Mouse (Mus musculus): ENCODE data around the gene Chrnb4.

Gene Chrnb4

DNA sequence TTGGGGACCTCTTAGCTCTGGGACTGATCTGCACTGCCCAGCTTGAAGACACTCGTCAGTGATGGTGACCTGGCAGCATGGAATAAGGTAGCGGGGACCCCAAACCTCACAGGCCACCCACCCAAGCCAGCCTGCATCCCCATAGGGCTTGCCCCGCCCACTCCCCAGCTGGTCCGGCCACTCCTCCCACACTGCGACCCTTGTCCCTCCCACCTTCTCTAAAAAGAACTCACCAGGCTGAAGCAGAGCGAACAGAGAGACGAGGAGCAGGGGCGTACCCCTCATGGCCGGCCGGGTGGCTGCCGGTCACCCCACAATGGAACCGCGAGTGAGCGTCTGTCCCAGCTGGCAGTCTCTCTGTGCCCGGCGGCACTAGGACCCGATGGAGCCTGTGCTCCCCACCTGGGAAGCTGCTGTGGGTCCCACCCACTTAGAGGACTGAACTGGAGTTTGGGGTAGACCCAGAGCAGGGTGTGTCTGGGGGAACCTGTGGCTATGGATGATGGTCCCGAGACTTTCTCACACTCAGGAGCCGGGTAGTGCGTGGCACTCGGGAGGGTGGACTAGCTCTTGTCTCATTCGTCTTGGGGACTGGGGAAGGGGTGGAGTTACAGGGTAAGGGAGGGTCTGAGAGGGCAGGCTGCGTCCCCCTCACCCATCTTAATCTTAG, at the start of gene Chrnb4:
Chrnb4 (minus strand) TSS at position 569 of the 670 bp plus-strand sequence.
- DNase-seq (ENCODE audit: extremely low spot score, low read depth, low spot score): no peak

DNA sequence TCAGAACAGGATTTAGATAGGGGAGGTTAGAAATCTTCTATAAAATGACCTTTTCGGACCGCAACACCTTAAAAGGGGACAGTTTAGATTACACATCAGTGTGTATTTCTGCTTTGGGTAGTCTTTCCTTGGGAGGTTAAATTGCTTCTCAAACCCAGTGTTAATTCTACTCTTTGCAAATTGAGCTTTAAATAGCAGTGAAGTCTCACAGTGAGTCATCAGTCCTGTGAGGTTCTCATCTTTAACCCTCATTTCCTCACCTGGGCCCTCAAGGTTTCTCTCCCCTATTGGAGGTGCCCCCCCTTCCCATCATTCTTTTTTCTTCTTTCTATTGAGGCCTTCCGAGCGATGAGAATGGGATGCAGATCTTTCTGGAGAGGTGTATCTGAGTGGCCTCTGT, 48.3 kb upstream of the Chrnb4 start:
- no peak for DNase-seq (ENCODE audit: extremely low spot score, low read depth, low spot score)

DNA sequence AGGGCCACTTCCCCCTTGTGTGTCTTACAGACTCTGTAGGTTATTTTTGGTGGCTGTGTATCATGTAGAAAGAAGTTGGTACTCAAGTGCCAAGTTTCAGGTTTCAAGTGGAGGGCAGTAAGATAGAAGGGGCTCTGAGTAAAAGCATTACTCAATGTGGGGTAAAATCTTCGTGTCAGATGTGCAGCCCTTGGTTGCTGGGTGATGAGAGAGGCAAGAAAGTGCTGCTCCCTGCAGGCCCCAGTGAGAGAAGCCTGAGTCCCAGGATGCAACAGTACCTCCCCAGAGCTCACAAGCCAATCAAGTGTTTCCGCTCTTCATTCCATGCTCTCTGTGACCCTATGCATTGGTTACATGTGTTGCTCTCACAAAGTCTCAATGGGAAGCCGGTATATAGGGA, 47.5 kb upstream of the Chrnb4 start:
- DNase-seq (ENCODE audit: extremely low spot score, low read depth, low spot score): no peak

DNA sequence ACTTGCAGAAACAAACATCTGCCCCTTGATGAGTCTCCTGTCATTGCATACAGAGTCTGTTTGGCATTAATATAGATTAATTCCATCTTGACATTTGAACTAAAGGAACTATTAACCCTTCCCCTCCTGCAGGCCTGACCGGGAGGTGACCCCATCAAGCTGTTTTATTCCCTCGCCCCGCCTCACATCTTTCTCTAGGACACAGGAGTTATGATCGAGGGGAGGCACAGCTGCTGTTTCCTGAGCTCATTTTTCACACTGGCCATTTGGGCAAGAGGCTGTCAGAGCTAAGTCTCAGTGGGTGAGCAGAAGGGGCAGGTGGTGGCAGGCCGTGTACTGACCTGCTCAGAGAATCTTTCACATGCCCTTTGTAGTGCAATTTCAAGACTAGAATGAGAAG, 41.6 kb upstream of the Chrnb4 start:
- DNase-seq (ENCODE audit: extremely low spot score, low read depth, low spot score): no peak

DNA sequence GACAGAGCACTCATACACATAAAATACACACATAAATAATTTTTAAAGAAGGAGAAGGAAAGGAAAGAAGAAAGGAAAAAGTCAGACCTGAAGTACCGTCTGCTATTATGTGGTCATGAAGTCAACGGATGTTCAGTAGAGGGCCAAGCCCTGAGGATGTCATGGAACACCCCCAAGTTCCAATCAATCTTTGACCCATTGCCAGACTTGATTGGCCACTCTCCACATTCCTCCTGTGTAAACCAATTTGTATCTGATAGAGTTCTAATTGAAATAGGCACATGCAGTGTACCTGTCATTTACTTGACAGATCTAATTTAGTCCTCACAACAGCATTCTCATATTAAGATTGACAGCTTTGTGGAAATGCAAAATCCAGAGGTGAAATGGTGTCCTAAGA, 40.6 kb upstream of the Chrnb4 start:
- no peak for DNase-seq (ENCODE audit: extremely low spot score, low read depth, low spot score)

DNA sequence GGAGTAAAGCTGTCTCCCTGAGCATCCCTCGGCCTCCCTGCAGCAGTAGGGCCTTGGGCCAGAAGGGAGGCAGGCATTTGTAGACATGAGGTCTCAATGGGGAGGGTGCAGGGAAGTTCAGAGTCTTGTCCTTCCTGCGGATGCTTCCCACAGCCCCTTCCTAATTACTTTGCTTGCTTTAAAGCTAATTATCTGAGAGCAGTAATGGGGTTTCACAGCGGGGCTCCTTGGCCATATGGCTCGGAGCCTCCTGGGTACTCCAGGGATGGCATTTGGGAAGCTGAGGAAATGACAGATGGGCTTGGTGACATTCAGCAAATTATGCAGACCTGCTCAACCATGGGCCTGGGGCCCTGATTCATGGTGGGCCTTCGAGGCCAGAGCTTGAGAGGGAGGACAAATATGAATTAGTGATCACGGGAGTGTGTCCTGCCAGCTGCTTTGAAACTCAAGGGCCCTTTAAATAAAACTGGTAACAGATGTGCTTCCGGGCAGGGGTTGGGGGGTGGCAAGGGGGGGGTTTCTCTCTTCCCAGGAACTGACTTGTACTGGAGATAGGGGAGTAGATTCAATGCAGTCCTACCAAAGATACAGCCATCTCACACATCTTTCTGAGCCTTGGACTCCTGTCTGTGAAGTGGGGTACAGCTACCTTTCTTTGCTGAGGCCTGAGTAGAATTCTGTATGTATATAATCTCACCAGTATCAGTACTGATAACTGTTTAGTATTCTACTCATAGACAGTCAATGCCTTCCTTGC, 34.8 kb upstream of the Chrnb4 start:
- DNase-seq (ENCODE audit: extremely low spot score, low read depth, low spot score): no peak

DNA sequence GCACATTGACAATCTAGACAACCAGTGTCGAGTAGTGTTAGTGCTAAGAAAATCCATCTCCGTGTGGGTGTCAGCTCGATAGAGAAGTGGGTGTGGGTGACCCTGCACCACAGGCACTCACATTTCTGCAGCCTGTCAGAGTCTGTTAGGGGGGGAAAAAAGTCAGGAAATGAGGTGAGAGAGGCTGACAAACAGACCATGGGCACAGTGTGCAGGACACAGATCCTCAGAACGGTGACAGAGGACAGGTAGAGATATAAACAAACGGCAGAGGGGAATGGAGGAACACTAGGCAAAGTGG, 19.3 kb upstream of the Chrnb4 start:
- no peak for DNase-seq (ENCODE audit: extremely low spot score, low read depth, low spot score)

DNA sequence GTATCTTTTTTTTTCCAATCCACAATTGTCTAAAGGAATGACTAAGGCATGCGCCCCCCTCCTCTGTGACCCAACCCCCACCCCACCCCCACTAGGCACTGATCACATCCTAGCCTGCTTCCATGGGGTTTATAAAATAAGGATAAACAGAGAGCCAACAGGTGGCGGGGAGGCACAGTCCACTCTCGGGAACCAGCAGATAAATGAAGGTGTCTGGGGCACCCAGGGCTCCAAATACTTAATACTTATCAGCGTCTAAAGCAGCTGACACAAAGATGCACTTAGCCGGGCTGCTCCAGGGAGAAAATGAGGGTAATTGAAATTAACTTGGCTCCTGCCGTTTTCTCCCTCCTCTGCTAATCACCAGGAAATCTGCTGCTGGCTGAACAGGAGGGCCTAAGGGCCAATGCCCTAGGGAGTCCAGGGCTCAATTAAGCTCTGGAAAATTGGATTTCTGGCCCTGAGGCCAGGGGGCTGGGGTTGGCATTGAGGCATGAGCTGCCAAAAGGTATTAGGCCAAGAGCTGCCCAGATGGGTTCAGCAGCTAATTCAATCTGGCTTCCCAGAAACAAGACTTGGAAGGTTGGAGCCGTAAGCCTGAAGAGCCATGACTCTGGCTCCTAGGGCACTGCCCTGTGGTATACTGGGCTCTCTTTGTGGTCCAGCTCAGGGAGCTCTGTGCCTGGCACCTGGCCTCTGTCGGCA, 18.8 kb upstream of the Chrnb4 start:
- DNase-seq (ENCODE audit: extremely low spot score, low read depth, low spot score): no peak

DNA sequence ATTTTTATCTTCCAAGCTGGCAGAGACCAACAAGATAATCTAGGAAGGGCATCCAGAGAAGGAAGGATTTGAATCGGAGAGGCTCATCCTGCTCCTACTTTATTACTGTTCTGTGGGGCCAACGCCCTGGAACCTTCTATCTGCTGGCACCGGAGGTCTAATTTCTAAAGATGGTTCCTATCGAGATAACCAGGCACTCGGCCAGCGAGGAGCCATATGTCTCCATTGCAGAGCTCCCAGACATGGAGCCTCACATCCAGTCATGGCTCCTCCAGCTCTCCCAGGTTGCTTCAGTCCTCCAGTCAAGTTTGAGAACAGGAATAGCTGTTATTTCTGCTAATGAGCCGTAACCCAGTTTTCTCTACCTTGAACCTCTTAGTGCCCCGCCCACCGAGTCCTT, 16.7 kb upstream of the Chrnb4 start:
- DNase-seq (ENCODE audit: extremely low spot score, low read depth, low spot score): no peak

DNA sequence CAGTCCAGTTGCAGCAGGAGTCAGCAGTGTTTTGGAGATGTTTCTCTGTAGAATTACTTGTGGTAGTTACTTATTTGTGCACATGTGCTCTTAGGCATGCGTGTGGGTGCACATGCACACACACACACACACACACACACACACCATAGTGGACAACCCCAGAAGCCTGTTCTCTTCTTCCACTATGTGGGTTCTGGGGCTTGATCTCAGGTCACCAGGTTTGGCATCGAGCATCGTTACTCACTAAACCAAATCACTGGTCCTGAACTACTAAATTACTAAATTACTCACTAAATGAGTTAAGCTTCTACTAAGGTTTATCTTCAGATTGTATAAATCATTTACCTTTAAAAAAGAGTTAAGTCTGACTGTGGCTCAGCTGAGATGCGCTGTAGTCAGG, 9.5 kb upstream of the Chrnb4 start:
- no peak for DNase-seq (ENCODE audit: extremely low spot score, low read depth, low spot score)

DNA sequence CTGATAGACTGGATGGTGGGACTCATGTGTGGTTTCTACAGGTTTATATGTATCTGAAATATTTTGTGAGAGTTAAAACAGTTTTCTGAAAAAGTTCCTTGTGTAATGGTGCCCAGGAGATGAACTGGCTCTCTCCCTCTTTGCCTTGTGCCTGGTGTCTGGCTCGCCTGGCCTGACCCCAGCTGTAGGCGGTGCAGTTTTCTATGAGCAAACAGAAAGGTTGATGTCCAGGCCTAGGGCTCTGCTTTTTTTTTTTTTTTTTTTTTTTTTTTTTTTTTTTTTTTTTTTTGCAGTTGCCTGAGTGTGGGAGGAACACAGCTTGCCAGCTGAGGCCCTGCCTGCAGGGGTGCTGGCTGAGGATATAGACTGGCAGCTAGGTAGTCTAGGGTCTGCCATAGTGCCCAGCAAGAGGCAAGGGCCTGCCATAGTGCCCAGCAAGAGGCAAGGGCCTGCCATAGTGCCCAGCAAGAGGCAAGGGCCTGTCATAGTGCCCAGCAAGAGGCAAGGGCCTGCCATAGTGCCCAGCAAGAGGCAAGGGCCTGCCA, 6.9 kb upstream of the Chrnb4 start:
- no peak for DNase-seq (ENCODE audit: extremely low spot score, low read depth, low spot score)

DNA sequence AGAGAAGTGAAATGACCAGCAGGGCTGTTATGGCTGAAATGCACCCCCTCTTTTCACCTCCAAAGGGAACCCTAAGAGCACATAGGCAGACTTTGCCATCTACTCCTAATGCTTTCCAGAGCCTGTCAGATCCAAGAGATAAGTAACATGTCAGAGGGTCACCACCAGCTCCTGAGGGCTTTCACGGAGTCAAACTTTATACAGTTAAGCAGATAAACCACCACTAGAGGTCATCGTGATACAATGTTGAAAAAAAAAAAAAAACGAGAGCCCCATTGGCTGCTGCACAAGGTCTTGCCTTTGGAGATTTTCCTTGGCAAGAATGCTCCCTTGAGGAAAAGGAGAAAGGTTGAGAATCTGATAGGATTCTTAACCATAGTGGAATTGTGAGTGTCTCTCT, 1.8 kb downstream of the Chrnb4 start:
- DNase-seq (ENCODE audit: extremely low spot score, low read depth, low spot score): no peak

DNA sequence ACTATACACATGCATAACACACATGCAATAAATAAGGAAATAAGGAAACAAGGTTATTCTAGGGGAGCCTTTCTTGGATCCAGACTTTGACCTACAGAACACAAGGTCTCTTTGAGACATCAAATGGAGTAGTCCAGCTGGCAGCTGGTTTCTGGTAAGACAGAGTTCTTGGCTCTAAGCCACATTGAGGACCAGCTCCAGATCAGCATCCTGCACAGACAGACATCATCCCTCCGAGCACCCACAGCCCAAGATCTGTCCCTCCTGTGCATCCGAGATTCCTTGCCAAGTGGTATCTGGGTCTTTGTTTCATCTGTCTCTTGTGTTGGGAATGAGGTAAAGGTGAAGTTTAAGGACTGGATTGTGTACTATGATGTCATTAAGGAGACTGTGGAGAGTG, 3.6 kb downstream of the Chrnb4 start:
- no peak for DNase-seq (ENCODE audit: extremely low spot score, low read depth, low spot score)

DNA sequence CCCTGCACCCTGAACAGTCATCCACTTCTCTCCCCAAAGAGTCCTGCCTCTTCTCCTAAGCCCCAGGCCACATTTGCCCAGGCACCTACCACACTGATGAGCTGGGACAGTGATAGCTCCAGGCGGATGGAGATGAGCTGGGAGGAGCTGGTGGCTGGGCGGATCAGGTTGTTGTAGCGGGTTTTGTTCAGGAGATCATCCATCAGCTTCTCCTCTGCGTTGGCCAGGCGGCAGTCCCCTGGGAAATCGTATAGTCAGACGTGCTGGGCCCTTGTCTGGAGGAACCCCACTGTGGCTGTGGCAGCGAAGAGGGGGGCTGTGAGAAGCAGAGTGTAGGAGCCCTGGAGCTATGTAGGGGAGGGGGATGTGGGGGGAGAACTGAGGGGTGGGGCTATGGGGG, 4.9 kb downstream of the Chrnb4 start:
- no peak for DNase-seq (ENCODE audit: extremely low spot score, low read depth, low spot score)

DNA sequence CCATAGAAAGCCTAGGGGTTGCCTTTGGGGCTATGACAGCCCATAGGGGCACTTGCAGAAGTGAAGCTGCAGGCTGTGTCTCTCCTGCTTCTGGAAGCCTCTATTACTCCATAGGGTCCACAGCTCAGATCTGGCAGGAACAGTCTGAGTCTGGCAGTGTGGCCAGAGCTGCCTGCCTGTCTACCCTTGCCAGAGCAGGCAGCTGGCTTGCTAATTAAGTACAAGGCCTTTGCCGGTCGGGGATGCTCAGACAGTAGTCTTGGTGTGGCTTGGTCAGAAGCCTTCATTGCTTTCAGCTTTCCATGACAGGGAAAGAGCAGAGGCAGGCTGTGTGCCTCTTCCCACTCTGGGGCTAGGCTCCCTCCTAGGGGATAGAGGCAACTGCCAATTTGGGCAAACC, 7.2 kb downstream of the Chrnb4 start:
- DNase-seq (ENCODE audit: extremely low spot score, low read depth, low spot score): no peak

DNA sequence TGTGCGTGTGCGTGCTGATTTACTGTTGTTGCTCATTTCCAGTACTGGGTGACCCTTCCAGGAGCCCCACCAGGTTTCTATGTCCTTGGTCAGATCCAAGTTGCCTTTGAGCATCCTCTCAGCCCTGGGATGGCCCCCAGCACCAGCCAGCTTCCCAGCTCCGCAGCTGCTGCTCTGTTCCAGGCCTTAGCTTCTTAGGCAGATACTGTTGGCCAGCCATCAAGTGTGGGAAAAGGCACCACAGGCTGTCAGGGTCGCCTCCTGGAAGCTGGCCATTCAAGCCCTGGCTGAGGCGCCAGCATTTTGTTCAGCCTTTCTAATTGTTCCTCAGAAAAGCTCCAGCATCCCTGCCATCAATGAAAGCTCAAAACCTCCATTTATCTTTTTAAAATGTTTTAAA, 8.6 kb downstream of the Chrnb4 start:
- no peak for DNase-seq (ENCODE audit: extremely low spot score, low read depth, low spot score)

DNA sequence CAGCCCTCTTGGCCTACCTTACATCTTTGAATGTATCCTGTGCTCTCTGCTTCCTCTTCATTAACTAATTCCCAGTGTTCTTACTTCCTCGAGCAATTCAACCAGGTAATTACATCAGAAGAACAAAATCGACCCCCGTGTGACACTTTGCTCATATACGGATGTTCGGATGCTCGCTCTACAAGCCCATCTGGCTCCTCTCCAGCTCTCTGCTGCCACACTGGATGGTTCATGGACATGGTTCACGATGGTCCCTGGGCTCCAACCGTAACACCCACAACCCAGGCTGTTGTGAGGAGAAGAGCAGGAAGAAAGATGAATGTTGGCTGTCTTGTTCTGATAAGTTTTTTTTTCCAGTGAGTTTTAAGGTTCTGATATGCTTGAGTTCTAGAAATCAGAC, 9.6 kb downstream of the Chrnb4 start:
- DNase-seq (ENCODE audit: extremely low spot score, low read depth, low spot score): no peak

DNA sequence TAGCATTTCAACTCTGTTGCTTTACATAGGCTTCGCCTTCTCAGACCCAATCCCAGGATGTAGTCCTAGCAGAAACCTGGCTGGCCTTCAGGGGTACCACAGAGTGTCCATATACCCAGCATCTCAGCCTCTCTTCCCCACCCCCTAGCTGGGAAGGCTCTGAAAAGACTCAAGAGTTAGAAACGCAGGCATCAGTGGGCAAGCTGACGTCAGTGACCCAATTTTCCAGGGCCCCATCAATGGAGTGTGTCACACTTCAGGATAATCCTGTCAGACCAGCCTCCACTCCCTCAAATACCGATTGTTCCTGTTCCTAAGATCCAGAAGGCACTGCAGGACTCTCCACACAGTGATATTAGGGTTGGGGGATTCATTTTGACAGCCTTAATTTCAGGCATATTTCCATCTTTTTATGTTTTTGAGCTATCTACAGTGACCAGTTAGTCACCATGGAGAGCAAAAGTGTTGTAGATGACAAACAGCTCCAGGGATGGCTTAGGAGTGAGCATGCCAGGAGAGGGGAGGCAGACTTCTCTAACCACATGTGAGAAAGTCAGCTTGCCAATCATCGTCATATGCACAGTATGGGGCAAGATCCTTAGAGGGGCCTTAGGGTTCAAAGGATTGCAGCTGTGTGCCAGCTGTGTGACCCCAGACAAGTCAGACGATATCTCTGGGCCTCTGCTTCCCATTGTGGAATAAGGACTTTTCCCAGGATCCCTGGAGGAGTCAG, 17.0 kb downstream of the Chrnb4 start:
- DNase-seq (ENCODE audit: extremely low spot score, low read depth, low spot score): no peak

DNA sequence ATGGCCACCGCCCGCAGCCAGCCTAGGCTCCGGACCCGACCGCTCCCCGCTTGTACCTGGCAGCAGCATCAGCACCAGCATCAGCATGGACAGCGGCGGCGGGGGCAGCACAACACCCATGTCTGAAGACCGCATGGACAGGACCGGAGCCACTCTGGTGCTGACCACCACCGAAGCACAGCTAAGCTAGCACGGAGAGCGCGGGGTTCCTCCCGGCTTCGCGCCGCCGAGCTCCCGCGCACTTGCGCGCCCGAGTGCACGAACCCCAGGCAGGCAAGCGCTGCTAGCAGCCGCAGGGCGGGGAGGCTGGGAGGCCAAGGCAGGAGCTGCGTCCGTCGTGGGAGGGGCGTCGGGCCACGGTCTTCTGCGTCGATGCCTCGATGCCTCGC, 22.3 kb downstream of the Chrnb4 start, which contains the start of gene Chrna3:
Chrna3 (minus strand) TSS at position 288 of the 389 bp plus-strand sequence.
- no peak for DNase-seq (ENCODE audit: extremely low spot score, low read depth, low spot score)

DNA sequence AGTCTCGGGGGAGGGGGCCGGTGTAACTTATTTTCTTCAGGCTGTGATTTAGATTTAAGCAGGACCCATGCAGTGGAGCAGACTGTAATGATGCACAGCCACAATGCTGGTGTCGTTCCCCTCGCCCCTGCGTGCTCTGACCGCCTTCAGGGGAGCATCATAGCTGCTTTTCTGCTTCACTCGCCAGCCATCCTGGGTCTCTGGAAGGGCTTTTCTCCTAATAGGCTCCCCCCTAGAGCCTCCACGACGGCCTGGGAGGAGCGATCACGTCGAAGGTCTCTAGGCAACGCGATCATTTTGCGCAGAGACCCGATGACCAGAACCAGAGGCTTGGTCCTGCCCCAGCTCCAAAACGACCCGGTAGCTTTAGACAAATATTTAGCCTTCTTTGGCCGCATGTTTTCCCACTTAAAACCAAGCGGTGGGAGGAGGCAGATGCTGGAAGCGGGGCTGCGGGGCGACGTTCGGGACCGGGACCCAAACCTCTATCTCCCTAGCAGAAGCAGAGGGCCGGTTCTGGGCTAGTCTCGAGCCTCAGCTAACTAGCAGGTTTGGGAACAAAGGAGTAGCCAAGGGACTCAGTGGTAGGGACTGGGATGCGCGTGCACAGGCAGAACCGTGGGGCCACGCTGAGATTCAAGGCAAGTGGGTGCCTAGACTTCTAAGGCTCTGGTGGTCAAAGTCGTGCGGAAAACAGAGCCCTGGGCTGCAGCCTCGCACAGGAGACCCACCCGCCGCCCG, 22.9 kb downstream of the Chrnb4 start:
- no peak for DNase-seq (ENCODE audit: extremely low spot score, low read depth, low spot score)
